Mouse (Mus musculus) liver, adult 2 months (tissue): Measurements from ENCODE around the gene Trappc12.

ENCODE experiments used
- CTCF ChIP-seq: fragments of 200-500 bp; IDR thresholded peaks from 2 replicates; pipeline ENCODE4 v1.5.1; 2011; ENCODE audit warnings: low read depth, low read length, control low read depth
- POLR2A ChIP-seq: fragments of 200-500 bp; IDR thresholded peaks from 2 replicates; pipeline ENCODE4 v1.6.1; 2011; ENCODE audit warnings: low read length, control low read depth; ENCODE audit not compliant: insufficient read depth; ENCODE audit errors: extremely low read depth

- TF ChIP-seq CTCF: no peak
- TF ChIP-seq POLR2A: no peak
These were observed 74.4 kb downstream of the Trappc12 start for GRCm38 (mm10) chr12:28675925-28676209.
